Mouse (Mus musculus) cortical plate, adult 2 months (tissue): ENCODE data around the gene Slc39a13.

Source experiments
- CTCF ChIP-seq: fragments of 200-500 bp; IDR thresholded peaks from 2 replicates; pipeline ENCODE4 v1.5.1; 2011; ENCODE audit warnings: mild to moderate bottlenecking, control low read depth, low read length; ENCODE audit not compliant: insufficient read depth; ENCODE audit errors: extremely low read depth
- POLR2A ChIP-seq: fragments of 200-500 bp; IDR thresholded peaks from 2 replicates; pipeline ENCODE4 v1.6.1; 2011; ENCODE audit warnings: mild to moderate bottlenecking, low read length, control low read depth; ENCODE audit not compliant: insufficient read depth; ENCODE audit errors: extremely low read depth

DNA sequence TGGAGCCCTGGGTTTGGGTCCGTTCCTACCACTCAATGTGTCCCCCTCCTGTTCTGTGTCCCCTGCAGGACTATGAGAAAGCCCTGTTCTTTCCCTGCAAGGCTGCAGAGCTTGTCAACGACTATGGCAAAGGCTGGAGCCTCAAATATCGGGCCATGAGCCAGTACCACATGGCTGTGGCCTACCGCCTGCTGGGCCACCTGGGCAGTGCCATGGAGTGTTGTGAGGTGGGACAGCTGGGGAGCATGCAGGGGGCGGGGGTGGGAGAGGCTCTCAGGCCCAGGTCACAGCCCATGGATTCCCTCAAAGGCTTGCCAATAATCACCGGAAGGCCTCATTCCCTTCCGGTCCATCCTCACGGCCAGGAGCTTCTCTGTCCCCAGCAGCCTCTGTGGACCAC lies 28.4 kb downstream of the Slc39a13 start:
- TF ChIP-seq CTCF (no peak), POLR2A (no peak)
